Mouse (Mus musculus) midbrain, embryonic 15.5 days (tissue): ENCODE measurements around the gene Gm12355. TPM values are rescaled to one million over a fixed set of nuclear protein-coding genes. Genes with fewer than 3 reads are reported as not detected.
A peak's percentile ranks its signal among the peaks of the same experiment; 100 is the strongest.

Experiments
- ATAC-seq: fragments of 200-750 bp; cut with Nextera tagmentation; replicated peaks from 2 replicates; pipeline ENCODE4 v1.8.0; 2017; ENCODE audit warnings: moderate TSS enrichment
- H3K27ac ChIP-seq: fragments of 300-500 bp; sonication (generic); 2 replicates; pipeline ENCODE4 v1.5.1; 2015; ENCODE audit warnings: mild to moderate bottlenecking, inconsistent platforms
- H3K27me3 ChIP-seq: fragments of 300-500 bp; sonication (generic); replicated peaks from 2 replicates; pipeline ENCODE4 v1.6.1; 2015; ENCODE audit warnings: inconsistent platforms
- H3K36me3 ChIP-seq: fragments of 300-500 bp; sonication (generic); replicated peaks from 2 replicates; pipeline ENCODE4 v1.6.1; 2015; ENCODE audit warnings: inconsistent platforms
- H3K4me1 ChIP-seq: fragments of 300-500 bp; sonication (generic); 2 replicates; pipeline ENCODE4 v1.6.1; 2015; ENCODE audit warnings: inconsistent platforms
- H3K4me2 ChIP-seq: fragments of 300-500 bp; sonication (generic); 2 replicates; pipeline ENCODE4 v1.6.1; 2015; ENCODE audit warnings: inconsistent platforms, mild to moderate bottlenecking, moderate library complexity
- H3K4me3 ChIP-seq: fragments of 300-500 bp; sonication (generic); 2 replicates; pipeline ENCODE4 v1.5.1; 2015; ENCODE audit warnings: mild to moderate bottlenecking, inconsistent platforms
- H3K9ac ChIP-seq: fragments of 300-500 bp; sonication (generic); 2 replicates; pipeline ENCODE4 v1.6.1; 2015; ENCODE audit warnings: mild to moderate bottlenecking, inconsistent platforms
- H3K9me3 ChIP-seq: fragments of 300-500 bp; sonication (generic); 2 replicates; pipeline ENCODE4 v1.6.1; 2016; ENCODE audit warnings: inconsistent platforms
- WGBS: fragments of 180-500 bp; shearing (Covaris S2); methylation state at CpG from one replicate; pipeline ENCODE4 v1.1.7; 2015; ENCODE audit warnings: mixed read lengths; 5-methylcytosine and 5-hydroxymethylcytosine counted together
- polyA plus RNA-seq: library from polyadenylated mRNA; unstranded; fragments of >200 nt; fragmentation: Nextera tagmentation; extraction: Ambion mirVana; gene quantifications from 2 replicates; pipeline ENCODE4 v1.2.1, GENCODE M21; 2015

Gm12355 gene
- polyA plus RNA-seq, 1 experiment from 2014 or later = 0.66 TPM

- H3K4me3 ChIP-seq = no peak overlapping the region
- WGBS = 66% methylated on average over 18 of the region's 18 CpGs
- no peaks in the 10 kb centered on the region for H3K9me3 ChIP-seq
- H3K36me3 ChIP-seq = no peaks in the 10 kb centered on the region
- H3K9ac ChIP-seq = no peak overlapping the region
- H3K4me2 ChIP-seq = no peak overlapping the region
- ATAC-seq = no peak
- peaks cover 14% of the 10 kb centered on the region for H3K27me3 ChIP-seq
- H3K4me1 ChIP-seq = peaks cover 6% of the 10 kb centered on the region
- H3K27ac ChIP-seq = no peak overlapping the region
These were observed 26.6 kb downstream of the Gm12355 start for GRCm38 (mm10) chr11:98598851-98599290.

- H3K9ac ChIP-seq = no peak within 1 kb of the TSS
- no peak within 1 kb of the TSS for H3K4me2 ChIP-seq
- H3K27me3 ChIP-seq = peaks cover 14% of the 10 kb centered on the region
- peaks cover 6% of the 10 kb centered on the region for H3K4me1 ChIP-seq
- H3K36me3 ChIP-seq = no peaks in the 10 kb centered on the region
- H3K9me3 ChIP-seq = no peaks in the 10 kb centered on the region
- H3K27ac ChIP-seq = no peak within 1 kb of the TSS
- 88% methylated on average over 8 of the region's 8 CpGs for WGBS
- H3K4me3 ChIP-seq = no peak within 1 kb of the TSS
- no peak for ATAC-seq
These were observed 27.5 kb downstream of the Gm12355 start, which contains the start of gene Lrrc3c for GRCm38 (mm10) chr11:98597991-98598390. Gene Lrrc3c, plus strand, starts transcription at chr11:98598291.

DNA sequence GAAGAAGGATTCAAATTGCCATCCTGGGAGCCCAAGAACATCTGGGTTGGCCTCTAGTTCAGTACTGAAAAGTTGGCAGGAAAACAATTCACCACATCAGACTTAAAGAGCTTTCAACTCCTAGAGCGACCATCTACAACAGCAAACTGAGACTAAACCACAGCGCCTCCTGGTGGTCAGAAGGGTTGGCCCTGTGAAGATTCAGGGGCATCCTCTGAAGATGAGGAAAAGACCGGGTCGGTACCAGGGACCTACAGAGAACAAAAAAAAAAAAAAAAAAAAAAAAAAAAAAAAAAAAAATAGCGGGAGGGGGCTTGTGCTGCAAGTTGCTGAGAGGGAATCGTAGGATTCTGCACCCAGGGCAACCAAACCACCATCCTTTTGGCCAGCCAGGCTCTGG lies 28.1 kb downstream of the Gm12355 start:
- H3K27me3 ChIP-seq = peaks cover 14% of the 10 kb centered on the region
- no peaks in the 10 kb centered on the region for H3K36me3 ChIP-seq
- no peak overlapping the region for H3K9ac ChIP-seq
- no peak overlapping the region for H3K4me3 ChIP-seq
- H3K4me1 ChIP-seq = peaks cover 4% of the 10 kb centered on the region
- no peak overlapping the region for H3K27ac ChIP-seq
- H3K9me3 ChIP-seq = no peaks in the 10 kb centered on the region
- ATAC-seq = no peak
- no peak overlapping the region for H3K4me2 ChIP-seq
- WGBS = 47% methylated on average over 6 of the region's 6 CpGs

DNA sequence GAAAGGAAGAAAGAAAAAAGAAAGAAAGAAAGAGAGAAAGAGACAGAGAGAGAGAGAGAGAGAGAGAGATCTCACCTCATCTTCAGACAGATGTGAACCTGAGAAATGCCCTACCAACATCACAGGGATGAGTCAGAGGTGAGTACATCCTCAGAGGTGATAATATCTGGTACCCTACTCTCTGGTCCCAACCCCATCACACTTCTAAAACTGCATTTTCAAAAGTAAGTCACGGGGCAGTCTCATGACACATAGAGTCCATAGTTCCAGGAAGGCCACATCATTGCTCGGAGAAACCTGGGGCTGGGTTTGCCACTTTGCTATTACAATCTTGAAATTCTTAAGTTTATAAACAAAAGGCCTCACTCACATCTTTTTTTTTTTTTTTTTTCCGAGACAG lies 29.5 kb downstream of the Gm12355 start:
- 75% methylated on average over 3 of the region's 3 CpGs for WGBS
- no peak overlapping the region for H3K9ac ChIP-seq
- no peak overlapping the region for H3K4me2 ChIP-seq
- no peak overlapping the region for H3K4me3 ChIP-seq
- ATAC-seq = no peak
- no peaks in the 10 kb centered on the region for H3K36me3 ChIP-seq
- no peaks in the 10 kb centered on the region for H3K9me3 ChIP-seq
- no peak overlapping the region for H3K27ac ChIP-seq
- no peaks in the 10 kb centered on the region for H3K4me1 ChIP-seq
- H3K27me3 ChIP-seq = peaks cover 12% of the 10 kb centered on the region

DNA sequence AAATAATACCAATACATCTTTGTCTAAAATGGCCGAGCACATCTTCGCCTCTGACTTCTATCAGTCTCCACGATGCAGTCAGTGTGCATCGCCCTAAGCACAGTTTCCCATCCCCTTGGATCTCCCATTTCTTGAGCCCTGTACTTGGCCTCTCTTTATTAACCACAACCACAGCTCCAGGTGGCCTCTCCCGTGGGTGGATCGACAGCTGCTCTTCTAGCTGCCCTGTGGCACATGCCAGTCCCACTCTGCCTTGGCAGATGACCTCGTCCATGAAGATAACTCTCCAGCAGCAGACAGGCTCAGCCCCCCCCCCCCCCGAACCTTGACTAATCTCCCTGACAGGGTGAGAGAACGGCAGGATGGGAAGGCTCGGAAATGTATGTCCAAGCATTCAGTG lies 30.0 kb downstream of the Gm12355 start:
- H3K4me2 ChIP-seq = no peak overlapping the region
- peaks cover 7% of the 10 kb centered on the region for H3K27me3 ChIP-seq
- H3K4me3 ChIP-seq = no peak overlapping the region
- 71% methylated on average over 10 of the region's 10 CpGs for WGBS
- H3K9me3 ChIP-seq = no peaks in the 10 kb centered on the region
- H3K9ac ChIP-seq = no peak overlapping the region
- H3K4me1 ChIP-seq = no peaks in the 10 kb centered on the region
- no peak for ATAC-seq
- no peak overlapping the region for H3K27ac ChIP-seq
- no peaks in the 10 kb centered on the region for H3K36me3 ChIP-seq

- Histone ChIP-seq H3K4me2 (no peak overlapping the region), H3K9ac (no peak overlapping the region), H3K36me3 (no peaks in the 10 kb centered on the region), H3K27me3 (peaks cover 7% of the 10 kb centered on the region; the same call in 1 of the 2 replicates), H3K27ac (no peak overlapping the region), H3K4me1 (no peaks in the 10 kb centered on the region), H3K9me3 (no peaks in the 10 kb centered on the region), H3K4me3 (no peak overlapping the region)
- no peak for ATAC-seq
- WGBS = 77% methylated on average over 6 of the region's 6 CpGs
These were observed 30.4 kb downstream of the Gm12355 start for GRCm38 (mm10) chr11:98595021-98595420.

DNA sequence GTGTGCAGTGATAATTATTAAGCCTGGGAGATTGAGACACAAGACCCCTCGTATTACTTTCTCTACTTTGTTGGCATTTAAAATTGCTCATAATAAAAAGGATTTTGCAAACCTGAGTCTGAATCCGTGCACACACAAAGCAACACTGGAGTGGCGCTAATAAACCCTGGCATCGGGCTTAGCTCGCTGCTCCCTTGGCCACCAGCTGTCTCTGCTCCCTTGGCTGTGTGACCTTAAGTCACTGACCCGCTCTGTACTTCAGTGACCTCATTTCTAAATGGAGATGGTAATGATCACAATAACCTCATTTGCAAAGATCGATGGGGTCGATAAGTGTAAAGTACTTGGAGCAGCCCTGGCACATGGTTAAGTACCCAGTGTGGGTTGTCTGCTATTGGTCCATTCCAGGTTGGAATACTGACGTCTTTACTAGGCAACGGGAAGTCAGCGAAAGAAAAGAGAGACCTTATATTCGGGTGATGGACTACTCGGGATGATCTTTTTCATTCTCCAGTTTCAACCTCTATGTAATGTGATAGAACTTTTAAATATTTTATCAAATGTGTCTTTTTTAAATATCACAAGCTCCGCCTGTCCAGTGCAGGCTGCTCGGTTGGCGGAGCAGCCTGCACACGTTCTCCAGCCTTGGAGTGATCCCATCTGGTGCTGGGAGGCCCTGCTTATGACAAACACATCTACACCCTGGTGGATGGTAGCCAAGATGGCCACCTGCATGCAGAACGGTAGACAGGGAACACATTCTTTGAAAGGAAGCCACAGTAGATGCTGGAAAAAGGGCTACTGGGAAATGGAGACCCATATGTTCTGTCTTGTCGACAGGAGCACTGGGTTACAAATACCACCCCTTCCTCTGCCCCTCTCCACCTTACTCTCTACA lies 34.7 kb downstream of the Gm12355 start:
- H3K4me2 ChIP-seq = no peak overlapping the region
- no peak overlapping the region for H3K27ac ChIP-seq
- ATAC-seq = no peak
- WGBS = 73% methylated on average over 19 of the region's 19 CpGs
- H3K4me1 ChIP-seq = peaks cover 19% of the 10 kb centered on the region
- H3K9me3 ChIP-seq = no peaks in the 10 kb centered on the region
- H3K9ac ChIP-seq = no peak overlapping the region
- H3K27me3 ChIP-seq = no peaks in the 10 kb centered on the region
- no peaks in the 10 kb centered on the region for H3K36me3 ChIP-seq
- no peak overlapping the region for H3K4me3 ChIP-seq

DNA sequence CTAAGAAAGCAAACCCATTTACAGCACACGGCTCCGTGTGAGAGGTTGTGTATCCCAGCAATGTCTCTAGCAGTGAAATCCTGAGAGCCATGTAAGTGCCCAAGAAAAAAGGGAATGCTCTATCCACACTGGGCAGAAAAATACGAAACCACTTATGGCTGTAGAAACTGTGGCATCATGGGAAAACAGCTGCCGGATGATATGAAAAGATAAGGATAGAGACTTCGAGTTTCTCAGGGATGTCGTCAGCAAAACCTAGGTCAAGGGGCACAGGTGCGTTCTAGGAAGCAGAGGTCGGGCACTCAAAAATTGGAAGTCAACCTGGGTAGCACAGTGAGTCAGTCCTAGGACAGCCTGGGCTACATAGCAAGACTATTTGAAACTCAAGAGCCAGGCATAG lies 36.2 kb downstream of the Gm12355 start:
- Histone ChIP-seq H3K27me3 (no peaks in the 10 kb centered on the region), H3K4me2 (no peak overlapping the region), H3K27ac (no peak overlapping the region), H3K4me3 (no peak overlapping the region), H3K9ac (no peak overlapping the region), H3K36me3 (no peaks in the 10 kb centered on the region), H3K4me1 (peaks cover 34% of the 10 kb centered on the region), H3K9me3 (no peaks in the 10 kb centered on the region)
- no peak for ATAC-seq
- WGBS = 90% methylated on average over 8 of the region's 8 CpGs

GRCm38 (mm10) chr11:98588833-98589281 lies 36.6 kb downstream of the Gm12355 start:
- no peaks in the 10 kb centered on the region for H3K27me3 ChIP-seq
- no peak overlapping the region for H3K4me3 ChIP-seq
- H3K4me2 ChIP-seq = peak overlapping the region; percentile 73
- no peak for ATAC-seq
- no peaks in the 10 kb centered on the region for H3K9me3 ChIP-seq
- H3K27ac ChIP-seq = no peak overlapping the region
- H3K36me3 ChIP-seq = no peaks in the 10 kb centered on the region
- no peak overlapping the region for H3K9ac ChIP-seq
- WGBS = 70% methylated on average over 6 of the region's 6 CpGs
- H3K4me1 ChIP-seq = peaks cover 36% of the 10 kb centered on the region

GRCm38 (mm10) chr11:98587684-98588546 lies 37.5 kb downstream of the Gm12355 start:
- Histone ChIP-seq H3K36me3 (0 out of 2 replicates have a peak, but pooled peaks cover 3% of the 10 kb centered on the region), H3K4me1 (peaks cover 36% of the 10 kb centered on the region), H3K9me3 (no peaks in the 10 kb centered on the region), H3K27me3 (no peaks in the 10 kb centered on the region), H3K4me2 (peak overlapping the region; percentile 73), H3K9ac (peak overlapping the region; percentile 87), H3K27ac (peak overlapping the region; percentile 49; the same call in 1 of the 2 replicates), H3K4me3 (peak overlapping the region; percentile 87)
- peak; percentile 35 for ATAC-seq
- WGBS = 5% methylated on average over 20 of the region's 20 CpGs

- peak within 1 kb of the TSS; percentile 73 for H3K4me2 ChIP-seq
- H3K4me1 ChIP-seq = peaks cover 36% of the 10 kb centered on the region
- no peaks in the 10 kb centered on the region for H3K27me3 ChIP-seq
- no peaks in the 10 kb centered on the region for H3K9me3 ChIP-seq
- peak within 1 kb of the TSS; percentile 87 for H3K27ac ChIP-seq
- peaks cover 9% of the 10 kb centered on the region; the same call in 1 of the 2 replicates for H3K36me3 ChIP-seq
- peak within 1 kb of the TSS; percentile 87 for H3K9ac ChIP-seq
- ATAC-seq = peak; percentile 96
- peak within 1 kb of the TSS; percentile 87 for H3K4me3 ChIP-seq
- WGBS = under 1% methylated on average over 49 of the region's 49 CpGs
These were observed 38.4 kb downstream of the Gm12355 start, which contains the start of gene Ormdl3 for GRCm38 (mm10) chr11:98586892-98587563. Gene Ormdl3, minus strand, starts transcription at chr11:98587368.
